Mouse (Mus musculus) neural tube, embryonic 12.5 days (tissue): Measurements from ENCODE around the gene Fuca1. TPM values are rescaled to one million over a fixed set of nuclear protein-coding genes. Genes with fewer than 3 reads are reported as not detected.
"Not testable (repeated sequence)": the region's sequence is repeated elsewhere in the genome, so short reads cannot be mapped to it uniquely, and the experiment has no call there.

Experiments used
- ATAC-seq: fragments of 200-750 bp; cut with Nextera tagmentation; 2 replicates; pipeline ENCODE4 v1.8.0; 2017; ENCODE audit warnings: low read depth, mild to moderate bottlenecking, moderate TSS enrichment, moderate library complexity; ENCODE audit not compliant: low FRiP score
- H3K27ac ChIP-seq: fragments of 300-500 bp; sonication (generic); 2 replicates; pipeline ENCODE4 v1.5.1; 2016
- H3K27me3 ChIP-seq: fragments of 300-500 bp; sonication (generic); replicated peaks from 2 replicates; pipeline ENCODE4 v1.6.1; 2016; ENCODE audit warnings: mild to moderate bottlenecking
- H3K36me3 ChIP-seq: fragments of 300-500 bp; sonication (generic); 2 replicates; pipeline ENCODE4 v1.6.1; 2016; ENCODE audit warnings: mild to moderate bottlenecking
- H3K4me1 ChIP-seq: fragments of 300-500 bp; sonication (generic); 2 replicates; pipeline ENCODE4 v1.6.1; 2016
- H3K4me2 ChIP-seq: fragments of 300-500 bp; sonication (generic); replicated peaks from 2 replicates; pipeline ENCODE4 v1.6.1; 2016; ENCODE audit warnings: mild to moderate bottlenecking
- H3K4me3 ChIP-seq: fragments of 300-500 bp; sonication (generic); 2 replicates; pipeline ENCODE4 v1.5.1; 2016
- H3K9ac ChIP-seq: fragments of 300-500 bp; sonication (generic); 2 replicates; pipeline ENCODE4 v1.6.1; 2016; ENCODE audit warnings: mild to moderate bottlenecking
- H3K9me3 ChIP-seq: fragments of 300-500 bp; sonication (generic); 2 replicates; pipeline ENCODE4 v1.6.1; 2016; ENCODE audit warnings: mild to moderate bottlenecking
- WGBS: fragments of 180-500 bp; shearing (Covaris S2); methylation state at CpG from one replicate; pipeline ENCODE4 v1.1.7; 2016; 5-methylcytosine and 5-hydroxymethylcytosine counted together
- polyA plus RNA-seq: library from polyadenylated mRNA; unstranded; fragments of >200 nt; fragmentation: Nextera tagmentation; extraction: Ambion mirVana; gene quantifications from 2 replicates; pipeline ENCODE4 v1.2.1, GENCODE M21; 2016

The Fuca1 gene
- polyA plus RNA-seq, 1 experiment from 2014 or later: 53.6 TPM

DNA sequence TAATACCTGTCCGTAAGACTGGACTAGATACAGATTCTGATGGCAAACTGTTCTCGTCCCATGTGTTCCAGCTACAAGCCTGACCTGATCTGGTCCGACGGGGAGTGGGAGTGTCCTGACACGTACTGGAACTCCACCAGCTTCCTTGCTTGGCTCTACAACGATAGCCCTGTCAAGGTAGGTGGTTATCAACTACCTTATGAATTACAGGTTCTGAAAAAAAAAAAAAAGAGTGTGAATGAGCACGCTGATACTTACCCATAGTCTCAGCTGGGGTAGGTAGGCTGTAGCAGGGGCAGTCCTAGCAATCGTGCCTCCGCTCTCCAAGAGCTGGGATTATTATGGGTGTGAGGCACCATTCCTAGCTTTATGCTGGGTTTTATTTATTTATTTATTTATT, 9.3 kb downstream of the Fuca1 start:
- 93% methylated on average over 9 of the region's 9 CpGs for WGBS
- peaks cover 32% of the 10 kb centered on the region for H3K36me3 ChIP-seq
- no peaks in the 10 kb centered on the region for H3K4me1 ChIP-seq
- no peak overlapping the region for H3K27ac ChIP-seq
- no peak overlapping the region for H3K4me2 ChIP-seq
- H3K27me3 ChIP-seq: no peaks in the 10 kb centered on the region
- H3K9ac ChIP-seq: no peak overlapping the region
- H3K9me3 ChIP-seq: no peaks in the 10 kb centered on the region
- no peak for ATAC-seq
- H3K4me3 ChIP-seq: no peak overlapping the region

GRCm38 (mm10) chr4:135930239-135930638, 9.7 kb downstream of the Fuca1 start:
- ATAC-seq: no peak

DNA sequence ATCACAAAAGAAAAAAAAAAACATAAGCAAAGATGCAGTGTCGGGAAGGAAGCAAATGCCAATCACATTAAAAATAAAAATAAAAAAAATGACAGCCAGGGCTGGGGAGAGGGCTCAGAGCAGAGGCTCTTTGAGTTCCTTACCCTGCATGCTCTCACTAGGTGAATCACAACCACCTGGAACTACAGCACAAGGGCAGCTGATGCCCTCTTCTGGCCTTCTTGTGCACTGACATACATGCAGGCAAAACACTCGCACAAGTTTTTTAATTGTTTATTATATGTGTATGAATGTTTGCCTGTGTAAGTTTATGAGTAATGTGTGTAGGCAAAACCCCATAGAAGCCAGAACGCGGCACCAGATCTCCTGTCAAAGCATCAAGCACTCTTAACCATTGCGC, 11.3 kb downstream of the Fuca1 start:
- Histone ChIP-seq H3K4me3 (no peak overlapping the region), H3K4me1 (no peaks in the 10 kb centered on the region), H3K9me3 (no peaks in the 10 kb centered on the region), H3K9ac (no peak overlapping the region), H3K27me3 (no peaks in the 10 kb centered on the region), H3K36me3 (peaks cover 24% of the 10 kb centered on the region), H3K4me2 (no peak overlapping the region), H3K27ac (no peak overlapping the region)
- ATAC-seq: no peak
- 71% methylated on average over 5 of the region's 5 CpGs for WGBS

More at GRCm38 (mm10) chr4:135930239-135930638, 9.7 kb downstream of the Fuca1 start:
- Histone ChIP-seq H3K27me3 (no peaks in the 10 kb centered on the region), H3K4me1 (no peaks in the 10 kb centered on the region), H3K4me3 (no peak overlapping the region), H3K9me3 (no peaks in the 10 kb centered on the region), H3K9ac (no peak overlapping the region), H3K27ac (no peak overlapping the region), H3K36me3 (peaks cover 32% of the 10 kb centered on the region), H3K4me2 (no peak overlapping the region)
- 95% methylated on average over 8 of the region's 8 CpGs for WGBS

DNA sequence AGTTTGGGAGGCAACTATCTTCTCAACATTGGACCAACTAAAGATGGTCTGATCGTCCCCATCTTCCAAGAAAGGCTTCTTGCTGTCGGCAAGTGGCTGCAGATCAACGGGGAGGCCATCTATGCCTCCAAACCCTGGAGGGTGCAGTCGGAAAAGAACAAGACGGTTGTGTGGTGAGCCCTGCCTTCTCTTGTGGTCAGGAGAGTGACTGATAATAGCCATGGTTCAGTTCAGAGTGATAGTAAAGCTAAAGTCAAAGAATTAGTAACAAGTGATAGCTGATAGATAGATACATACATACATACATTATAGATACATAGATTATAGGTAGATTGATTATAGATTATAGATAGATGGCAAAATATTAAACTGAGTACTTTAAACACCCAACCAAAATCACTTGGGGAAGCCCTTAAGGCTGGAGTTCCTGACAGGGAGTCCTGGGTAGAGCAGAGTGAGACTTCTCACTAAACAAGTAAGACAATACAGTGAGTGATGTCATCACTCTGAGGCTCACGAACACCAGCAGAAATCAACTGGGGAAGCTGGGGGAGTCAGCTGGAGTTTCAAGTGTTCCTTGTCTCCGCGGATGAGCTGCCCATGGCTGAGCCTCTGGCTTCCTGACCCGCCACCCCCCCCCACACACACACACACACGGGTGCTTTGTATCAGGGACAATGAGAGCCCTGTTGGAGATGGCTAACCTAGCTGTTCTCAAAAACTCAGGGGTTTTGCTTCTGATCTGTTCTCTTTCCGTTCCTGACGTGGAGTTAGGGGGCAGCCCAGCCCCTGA, 14.4 kb downstream of the Fuca1 start:
- Histone ChIP-seq H3K4me1 (no peaks in the 10 kb centered on the region), H3K9me3 (no peaks in the 10 kb centered on the region), H3K27ac (no peak overlapping the region), H3K27me3 (no peaks in the 10 kb centered on the region), H3K9ac (no peak overlapping the region), H3K4me2 (no peak overlapping the region), H3K4me3 (no peak overlapping the region), H3K36me3 (peaks cover 34% of the 10 kb centered on the region)
- WGBS: 54% methylated on average over 12 of the region's 12 CpGs
- no peak for ATAC-seq

DNA sequence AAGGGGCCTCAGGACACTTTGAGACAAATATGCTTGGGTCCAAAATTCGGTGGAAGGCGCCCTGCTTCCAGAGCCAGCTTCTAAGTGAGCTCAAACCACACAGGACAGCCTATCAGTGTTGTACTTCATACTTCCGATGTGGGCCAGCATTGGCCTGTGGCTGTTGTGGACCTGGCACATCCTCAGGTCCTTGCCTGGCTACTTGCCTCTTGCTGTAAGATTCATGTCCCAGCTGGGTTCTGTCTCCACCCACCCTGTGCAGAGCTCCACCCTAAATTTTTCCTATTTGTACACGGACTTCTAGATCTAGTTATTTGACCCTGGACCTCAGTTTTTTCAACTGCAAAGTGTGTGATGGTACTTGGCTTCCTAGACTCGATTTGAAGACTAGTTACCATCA, 15.0 kb downstream of the Fuca1 start:
- H3K4me2 ChIP-seq: no peak overlapping the region
- peaks cover 33% of the 10 kb centered on the region for H3K36me3 ChIP-seq
- no peaks in the 10 kb centered on the region for H3K9me3 ChIP-seq
- H3K27ac ChIP-seq: no peak overlapping the region
- ATAC-seq: no peak
- no peak overlapping the region for H3K9ac ChIP-seq
- no peaks in the 10 kb centered on the region for H3K4me1 ChIP-seq
- H3K27me3 ChIP-seq: no peaks in the 10 kb centered on the region
- H3K4me3 ChIP-seq: no peak overlapping the region
- WGBS: 73% methylated on average over 5 of the region's 5 CpGs

DNA sequence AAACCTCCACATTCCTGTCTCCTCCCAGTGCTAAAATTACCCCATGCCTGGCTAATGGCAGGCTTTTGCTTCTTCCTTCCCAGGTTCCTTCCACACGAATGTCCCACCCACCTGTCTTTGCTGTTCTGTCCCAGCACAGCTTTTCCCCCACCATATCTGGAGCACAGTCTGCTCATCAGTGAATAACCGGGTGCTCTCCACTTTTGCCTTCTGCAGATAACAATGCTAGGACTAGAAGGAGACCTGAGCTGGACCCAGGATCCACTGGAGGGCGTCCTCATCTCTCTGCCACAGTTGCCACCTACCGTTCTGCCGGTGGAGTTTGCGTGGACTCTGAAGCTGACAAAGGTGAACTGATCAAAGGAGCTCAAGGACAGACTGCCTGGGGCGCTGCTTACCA, 18.3 kb downstream of the Fuca1 start:
- H3K4me2 ChIP-seq: no peak overlapping the region
- 79% methylated on average over 7 of the region's 7 CpGs for WGBS
- ATAC-seq: no peak
- no peaks in the 10 kb centered on the region for H3K9me3 ChIP-seq
- H3K27me3 ChIP-seq: no peaks in the 10 kb centered on the region
- peaks cover 21% of the 10 kb centered on the region for H3K36me3 ChIP-seq
- H3K9ac ChIP-seq: no peak overlapping the region
- no peak overlapping the region for H3K4me3 ChIP-seq
- no peaks in the 10 kb centered on the region for H3K4me1 ChIP-seq
- no peak overlapping the region for H3K27ac ChIP-seq

GRCm38 (mm10) chr4:135941026-135941425, 20.5 kb downstream of the Fuca1 start:
- not testable (repeated sequence) for H3K9me3 ChIP-seq, H3K4me1 ChIP-seq, H3K27ac ChIP-seq, H3K4me3 ChIP-seq, H3K27me3 ChIP-seq, H3K4me2 ChIP-seq, H3K9ac ChIP-seq, ATAC-seq
- WGBS: 83% methylated on average over 8 of the region's 8 CpGs
- H3K36me3 ChIP-seq: peaks cover 17% of the 10 kb centered on the region

GRCm38 (mm10) chr4:135942193-135942592, 21.7 kb downstream of the Fuca1 start:
- H3K36me3 ChIP-seq: peaks cover 15% of the 10 kb centered on the region
- 93% methylated on average over 6 of the region's 6 CpGs for WGBS
- ATAC-seq: no peak

GRCm38 (mm10) chr4:135943389-135943788, 22.9 kb downstream of the Fuca1 start:
- Histone ChIP-seq H3K4me2 (no peak overlapping the region), H3K27me3 (no peaks in the 10 kb centered on the region), H3K9ac (no peak overlapping the region), H3K9me3 (no peaks in the 10 kb centered on the region), H3K27ac (no peak overlapping the region), H3K4me1 (peaks cover 10% of the 10 kb centered on the region), H3K4me3 (no peak overlapping the region), H3K36me3 (peaks cover 15% of the 10 kb centered on the region)
- 66% methylated on average over 4 of the region's 4 CpGs for WGBS
- ATAC-seq: no peak

More at GRCm38 (mm10) chr4:135942193-135942592, 21.7 kb downstream of the Fuca1 start:
- Histone ChIP-seq H3K9me3 (no peaks in the 10 kb centered on the region), H3K4me2 (no peak overlapping the region), H3K4me3 (no peak overlapping the region), H3K27me3 (no peaks in the 10 kb centered on the region), H3K9ac (no peak overlapping the region), H3K27ac (no peak overlapping the region), H3K4me1 (peaks cover 9% of the 10 kb centered on the region)

DNA sequence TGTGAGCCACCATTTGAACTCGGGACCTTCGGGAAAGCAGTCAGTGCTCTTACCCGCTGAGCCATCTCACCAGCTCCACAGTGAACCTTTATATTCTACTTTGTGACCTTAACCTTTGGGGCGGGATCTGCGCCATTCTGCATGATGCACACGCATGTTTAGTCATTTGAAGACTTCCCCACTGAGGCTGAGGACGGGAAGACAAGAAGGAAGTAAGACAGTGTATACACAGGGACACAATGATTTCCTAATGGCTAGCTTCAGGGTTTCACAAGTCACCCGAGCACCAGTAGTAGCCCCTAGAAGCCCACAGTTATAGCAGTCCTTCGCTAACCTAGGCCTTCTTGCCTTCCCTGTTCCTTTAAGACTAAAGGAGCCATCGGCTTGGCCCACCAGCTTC, 25.2 kb downstream of the Fuca1 start:
- H3K27ac ChIP-seq: no peak overlapping the region
- 0 out of 2 replicates have a peak, but pooled peaks cover 4% of the 10 kb centered on the region for H3K36me3 ChIP-seq
- 69% methylated on average over 10 of the region's 10 CpGs for WGBS
- H3K4me3 ChIP-seq: peak overlapping the region; percentile 61; the same call in 1 of the 2 replicates
- H3K27me3 ChIP-seq: no peaks in the 10 kb centered on the region
- H3K4me1 ChIP-seq: peaks cover 17% of the 10 kb centered on the region
- ATAC-seq: peak; percentile 42
- peak overlapping the region; percentile 87 for H3K4me2 ChIP-seq
- peak overlapping the region; percentile 40; the same call in 1 of the 2 replicates for H3K9ac ChIP-seq
- H3K9me3 ChIP-seq: no peaks in the 10 kb centered on the region

GRCm38 (mm10) chr4:135946278-135946658, 25.7 kb downstream of the Fuca1 start, which contains the start of gene Hmgcl:
Gene Hmgcl (plus strand): TSS chr4:135946448.
- H3K4me1 ChIP-seq: peaks cover 17% of the 10 kb centered on the region
- H3K27me3 ChIP-seq: no peaks in the 10 kb centered on the region
- under 1% methylated on average over 23 of the region's 23 CpGs for WGBS
- H3K9ac ChIP-seq: peak within 1 kb of the TSS; percentile 68
- peak within 1 kb of the TSS; percentile 61 for H3K4me3 ChIP-seq
- ATAC-seq: peak; percentile 91
- no peaks in the 10 kb centered on the region for H3K9me3 ChIP-seq
- H3K36me3 ChIP-seq: no peaks in the 10 kb centered on the region
- peak within 1 kb of the TSS; percentile 87 for H3K4me2 ChIP-seq
- H3K27ac ChIP-seq: no peak within 1 kb of the TSS

DNA sequence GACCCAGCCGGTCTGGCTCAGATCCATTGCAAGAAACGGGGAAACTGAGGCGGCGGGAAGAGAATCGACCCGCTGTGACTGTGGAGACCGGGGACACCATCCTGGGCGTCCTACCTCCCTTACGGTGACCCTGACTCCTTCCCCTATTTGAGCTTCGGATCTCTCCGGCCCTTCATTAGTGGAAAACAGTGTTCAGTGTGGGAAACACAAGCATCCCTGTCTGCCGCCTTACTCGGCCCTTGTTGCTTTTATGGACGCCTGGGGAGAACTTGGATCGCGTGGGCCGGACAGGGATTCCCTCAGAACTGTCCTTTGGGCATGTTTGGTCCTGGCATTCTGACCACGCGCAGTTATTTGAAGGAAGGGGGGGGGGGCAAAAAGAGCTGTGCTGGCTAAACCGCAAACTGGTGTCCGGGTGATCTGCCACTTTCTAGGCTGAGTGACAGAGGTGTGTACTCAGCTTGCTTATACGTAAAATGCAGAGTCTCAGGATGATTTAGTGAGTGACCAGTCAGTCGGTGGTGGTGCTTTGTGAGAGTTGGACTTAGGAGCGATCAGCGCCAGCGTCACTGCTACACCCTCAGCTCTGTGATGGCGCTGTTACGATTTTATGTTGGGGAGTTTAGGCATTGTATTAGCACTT, 26.2 kb downstream of the Fuca1 start:
- WGBS: 1% methylated on average over 28 of the region's 28 CpGs
- Histone ChIP-seq H3K27me3 (no peaks in the 10 kb centered on the region), H3K27ac (no peak overlapping the region), H3K9ac (peak overlapping the region; percentile 68), H3K4me2 (peak overlapping the region; percentile 87), H3K4me3 (peak overlapping the region; percentile 61), H3K36me3 (peaks cover 4% of the 10 kb centered on the region), H3K4me1 (peaks cover 17% of the 10 kb centered on the region), H3K9me3 (no peaks in the 10 kb centered on the region)
- peak; percentile 18 for ATAC-seq
